Mouse (Mus musculus) embryonic stem cell, embryonic (primary cell): ENCODE results near the gene Vmn2r48.
"Not testable (repeated sequence)": the region's sequence is repeated elsewhere in the genome, so short reads cannot be mapped to it uniquely, and the experiment has no call there.

Experiments
- CTCF ChIA-PET, 4 experiments: fragments of 300-600 bp in 2 of 4; fragments of 350-600 bp in 2 of 4; sonication (Branson Sonifier 250); formaldehyde crosslinking; loops; one replicate each; lab custom pipeline; 2022; ENCODE audit warnings: inconsistent platforms in 2 of 4; lab: Charles Lee
- POLR2A ChIA-PET, 4 experiments: fragments of 300-600 bp in 2 of 4; fragments of 350-600 bp in 2 of 4; sonication (Branson Sonifier 250); formaldehyde crosslinking; loops; one replicate each; lab custom pipeline; 2022; ENCODE audit warnings: antibody characterized with exemption in 4 of 4, inconsistent platforms in 1 of 4; lab: Charles Lee

Vmn2r48 gene

DNA sequence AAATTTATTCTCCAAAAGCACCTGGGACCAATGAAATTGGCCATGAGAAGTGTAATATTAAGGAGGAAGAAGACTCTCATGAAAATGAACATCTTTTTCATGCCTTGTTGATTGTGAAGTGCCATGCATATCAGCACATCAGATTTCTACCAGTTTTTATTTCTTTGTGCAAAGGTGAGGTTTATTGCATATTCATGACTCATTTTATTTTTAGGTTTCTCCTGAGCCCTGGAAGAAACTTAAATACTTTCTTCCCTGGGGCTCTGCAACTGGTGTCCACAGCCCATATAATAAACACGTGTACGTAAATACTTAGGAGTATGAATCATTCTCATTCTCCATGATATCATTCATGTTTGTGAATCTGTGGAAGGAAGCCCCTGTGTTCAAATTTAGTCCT, at the start of gene Vmn2r48:
Gene Vmn2r48 (minus strand): TSS at position 101 of the 400 bp plus-strand sequence.
- CTCF ChIA-PET, POLR2A ChIA-PET: not testable (repeated sequence)

DNA sequence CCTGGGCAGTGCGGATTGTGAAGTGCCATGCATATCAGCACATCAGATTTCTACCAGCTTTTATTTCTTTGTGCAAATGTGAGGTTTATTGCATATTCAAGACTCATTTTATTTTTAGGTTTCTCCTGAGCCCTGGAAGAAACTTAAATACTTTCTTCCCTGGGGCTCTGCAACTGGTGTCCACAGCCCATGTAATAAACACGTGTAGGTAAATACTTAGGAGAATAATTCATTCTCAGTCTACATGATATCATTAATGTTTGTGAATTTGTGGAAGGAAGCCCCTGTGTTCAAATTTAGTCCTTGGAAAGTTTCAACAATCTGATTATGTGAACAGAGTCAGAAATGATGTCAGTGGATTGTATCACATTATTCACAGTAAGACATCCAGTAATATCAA, 38.8 kb upstream of the Vmn2r48 start, which contains the start of gene Vmn2r49:
Gene Vmn2r49 (minus strand): TSS at position 101 of the 400 bp plus-strand sequence.
- CTCF ChIA-PET, POLR2A ChIA-PET: not testable (repeated sequence)
